Mouse (Mus musculus): ENCODE results near the gene Bbx.

Gene Bbx

DNA sequence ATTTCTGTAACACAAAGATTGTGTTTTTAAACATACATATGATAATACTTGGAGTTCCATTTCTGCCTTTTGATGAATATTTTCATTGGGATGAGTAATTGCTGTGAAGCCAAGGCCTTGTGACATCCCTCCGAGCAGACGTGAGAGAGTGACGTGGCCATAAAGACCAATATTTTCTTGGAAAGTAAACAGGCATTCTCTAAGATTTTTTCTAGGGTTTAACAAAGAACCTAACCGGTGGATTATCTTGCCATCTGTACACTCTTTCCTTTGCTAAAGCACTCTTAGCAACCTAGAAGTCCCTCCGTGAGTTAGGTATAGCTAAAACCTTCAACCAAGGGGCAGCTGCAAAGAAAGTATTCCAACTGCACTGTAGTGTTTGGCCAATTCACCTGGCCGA, 32.4 kb downstream of the Bbx start:
- no peak for DNase-seq (ENCODE audit: low read depth, low spot score)

DNA sequence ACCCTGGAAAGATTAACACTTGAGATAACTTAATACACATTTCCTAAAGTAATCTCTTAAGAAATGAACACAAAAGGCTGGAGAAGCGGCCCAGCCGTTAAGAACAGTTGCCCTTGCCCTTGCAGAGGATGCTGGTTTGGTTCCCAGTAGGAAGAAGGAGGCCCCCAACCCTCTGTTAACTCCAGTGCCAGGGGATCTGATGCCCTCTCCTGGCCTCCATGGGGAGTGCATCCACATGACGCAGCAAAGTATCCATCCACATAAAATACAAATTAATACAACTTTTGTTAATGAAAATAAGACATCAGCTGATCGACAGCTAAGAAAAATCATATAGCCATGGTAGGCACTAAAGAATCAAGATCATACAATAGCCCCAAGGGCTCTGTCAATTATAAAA, 33.6 kb downstream of the Bbx start:
- DNase-seq (ENCODE audit: low read depth, low spot score), result peak; percentile 9

DNA sequence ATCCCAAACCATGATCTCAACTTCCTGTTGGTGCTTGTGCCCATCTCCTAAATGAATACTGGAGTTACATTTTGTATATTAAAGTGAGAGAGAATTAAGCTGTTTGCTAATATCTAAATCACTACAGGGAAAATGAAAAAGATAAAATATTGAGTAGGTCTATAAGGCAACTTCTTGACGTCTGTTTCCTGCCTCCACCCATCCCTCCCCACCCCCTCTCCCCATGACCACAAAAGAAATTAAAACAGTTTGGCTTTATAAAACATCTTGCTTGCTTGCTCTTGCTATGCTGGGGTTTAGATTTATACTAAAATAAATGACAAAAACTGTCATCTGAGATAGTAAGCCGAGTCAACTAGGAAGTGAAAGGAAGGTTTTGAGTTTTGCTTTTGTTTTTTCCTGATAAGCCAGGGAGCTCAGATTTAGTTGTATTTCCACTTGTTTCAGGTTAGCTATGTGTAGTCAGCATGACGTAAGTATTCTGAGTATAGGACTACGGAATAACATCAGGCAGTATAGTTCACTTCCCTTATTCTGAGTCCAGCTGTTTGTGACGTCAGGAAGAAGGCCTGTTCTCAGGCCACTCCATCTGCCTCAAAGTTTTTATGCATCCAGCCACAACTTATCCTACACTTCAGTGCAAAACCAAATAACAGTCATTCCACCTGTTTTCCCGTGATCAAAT, 36.1 kb downstream of the Bbx start:
- DNase-seq (ENCODE audit: low read depth, low spot score), result peak; percentile 14

DNA sequence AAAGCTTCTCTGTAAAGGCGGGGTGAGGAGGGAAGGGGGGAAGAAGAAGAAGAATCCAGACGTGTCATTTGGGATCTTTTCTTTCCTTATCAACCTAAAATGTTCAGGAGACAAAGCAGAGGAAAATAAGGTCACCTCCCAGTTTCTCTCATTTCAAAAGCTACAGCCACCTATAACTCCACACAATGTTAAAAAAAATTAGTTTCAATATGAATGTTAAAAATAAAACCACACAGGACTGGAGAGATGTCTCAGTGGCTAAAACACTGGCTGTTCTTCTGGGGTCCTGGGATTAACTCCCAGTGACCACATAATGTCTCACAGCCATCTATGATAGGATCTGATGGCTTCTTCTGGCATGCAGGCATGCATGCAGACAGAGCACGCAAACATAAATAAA, 43.7 kb downstream of the Bbx start:
- no peak for DNase-seq (ENCODE audit: low read depth, low spot score)

DNA sequence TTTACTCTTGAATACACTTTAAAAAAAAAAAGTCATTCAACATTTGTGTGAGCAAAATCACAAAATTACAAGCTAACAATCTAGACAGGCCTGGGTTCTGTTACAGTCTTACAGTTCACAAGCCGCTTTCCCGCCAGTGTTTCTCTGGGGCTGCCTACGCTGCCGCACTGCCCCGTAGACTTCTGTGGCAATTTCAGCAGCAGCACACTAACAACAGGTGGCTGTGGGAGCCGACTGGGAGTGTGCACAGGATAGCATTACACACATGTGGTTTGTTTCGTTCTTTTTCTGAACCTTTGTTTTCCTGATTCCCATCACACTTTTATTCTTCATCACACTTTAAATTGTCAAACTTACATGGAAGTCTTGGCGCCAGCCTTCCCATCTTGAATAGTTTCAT, 48.6 kb downstream of the Bbx start:
- DNase-seq (ENCODE audit: low read depth, low spot score), result no peak

DNA sequence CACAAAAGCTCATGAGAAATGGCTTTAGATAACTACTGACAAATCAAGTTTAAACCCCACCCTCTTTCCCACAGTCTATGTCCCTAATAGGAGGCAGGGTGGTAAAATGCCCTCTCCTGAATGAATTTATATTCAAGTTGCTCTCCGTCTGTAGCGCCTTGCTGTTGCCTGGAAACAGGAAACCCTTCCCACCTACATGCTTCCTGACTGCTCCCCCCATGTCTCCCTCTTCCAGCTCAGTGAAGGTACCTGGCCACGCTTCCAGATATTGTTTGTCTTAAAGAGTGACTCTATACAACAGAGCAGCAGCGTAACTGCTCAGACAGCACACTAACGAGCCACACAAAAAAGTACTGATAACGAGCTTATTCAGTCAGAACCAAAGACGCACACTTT, 50.8 kb downstream of the Bbx start:
- no peak for DNase-seq (ENCODE audit: low read depth, low spot score)

DNA sequence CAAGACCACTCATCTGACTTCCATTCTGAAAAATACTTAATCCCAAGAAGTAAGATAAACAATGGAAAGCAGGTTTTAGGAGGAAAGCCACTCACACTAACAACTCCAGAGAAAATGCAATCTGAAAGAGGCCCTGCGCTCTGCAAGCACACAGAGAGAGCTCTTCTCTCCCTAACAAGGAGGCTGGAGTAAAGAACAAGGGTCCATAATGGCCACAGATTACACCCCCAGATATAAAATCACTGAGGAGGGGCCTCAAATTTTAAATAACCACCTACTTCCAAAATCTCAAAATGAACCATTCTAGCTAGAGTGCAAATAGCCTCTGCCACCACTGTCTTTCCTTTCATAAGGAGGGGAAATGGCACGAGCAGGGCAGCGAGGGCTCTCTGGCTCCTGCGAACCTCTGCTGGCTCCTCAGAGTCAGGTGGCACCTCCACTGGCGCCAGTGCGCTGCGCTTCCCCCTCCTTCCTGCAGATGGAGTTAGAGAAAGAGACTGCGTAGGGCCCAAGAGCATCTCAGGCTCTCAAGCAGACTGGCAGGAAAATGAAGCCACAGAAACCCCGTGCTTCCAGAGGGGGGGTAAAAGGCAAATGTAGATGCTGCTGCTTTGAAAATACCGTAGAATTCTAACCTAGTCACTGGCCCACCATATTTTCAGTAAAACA, 51.4 kb downstream of the Bbx start:
- peak; percentile 76 for DNase-seq (ENCODE audit: low read depth, low spot score)

DNA sequence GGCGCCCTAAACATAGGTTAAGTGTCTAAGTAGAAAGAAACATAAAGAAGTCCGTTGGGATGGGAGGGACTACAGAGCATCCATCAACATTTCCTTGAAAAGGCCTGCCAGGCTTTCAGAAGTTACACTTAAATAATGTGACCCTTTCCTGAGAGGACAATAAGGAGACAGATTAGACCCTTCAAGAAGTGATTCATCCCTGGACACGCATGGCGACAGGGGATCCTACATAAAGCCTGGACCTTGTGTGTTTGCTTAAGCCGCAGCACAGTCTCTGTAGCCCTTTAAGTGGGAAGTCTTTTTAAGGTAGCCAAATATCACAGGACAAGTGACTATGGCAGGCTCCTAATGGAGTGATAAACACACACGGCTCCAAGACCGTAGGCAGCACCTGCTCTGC, 52.0 kb downstream of the Bbx start:
- no peak for DNase-seq (ENCODE audit: low read depth, low spot score)

DNA sequence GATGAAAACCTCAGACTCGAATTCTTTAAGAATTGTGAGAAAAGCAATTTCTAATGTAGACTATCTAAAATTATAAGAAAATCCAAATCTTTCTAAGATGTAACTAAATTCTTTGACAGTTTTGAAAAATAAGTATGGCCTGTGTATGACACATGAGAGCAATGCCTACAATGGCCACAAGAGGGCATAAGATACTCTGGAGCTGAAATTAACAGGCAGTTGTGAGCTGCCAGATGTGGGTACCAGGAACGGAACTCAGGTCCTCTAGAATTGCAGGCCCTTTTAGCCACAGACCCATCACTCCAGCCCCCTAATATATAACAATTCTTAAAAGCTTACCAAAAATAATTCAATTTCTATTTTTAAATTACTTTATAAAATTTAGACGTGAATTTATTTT, 57.6 kb downstream of the Bbx start:
- DNase-seq (ENCODE audit: low read depth, low spot score), result peak; percentile 80

DNA sequence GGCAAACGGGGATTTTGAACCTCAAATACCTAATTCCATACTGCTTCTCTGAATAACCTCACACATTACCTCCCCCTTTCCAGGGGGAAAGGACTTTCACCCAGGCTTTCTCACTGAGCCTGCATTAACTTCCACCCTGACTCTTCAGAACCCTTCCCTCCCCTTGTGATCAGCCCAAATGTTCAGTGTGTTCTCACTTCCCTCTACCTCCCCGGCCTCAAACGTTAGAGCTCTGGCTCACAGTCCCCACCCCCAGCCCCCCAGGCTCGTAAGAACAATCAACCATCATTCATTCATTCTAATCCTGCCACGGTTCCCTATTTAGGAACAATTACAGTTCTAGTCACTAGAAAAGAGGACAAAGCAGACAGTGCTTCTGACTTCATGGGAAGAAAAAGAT, 58.5 kb downstream of the Bbx start:
- DNase-seq (ENCODE audit: low read depth, low spot score), result no peak

DNA sequence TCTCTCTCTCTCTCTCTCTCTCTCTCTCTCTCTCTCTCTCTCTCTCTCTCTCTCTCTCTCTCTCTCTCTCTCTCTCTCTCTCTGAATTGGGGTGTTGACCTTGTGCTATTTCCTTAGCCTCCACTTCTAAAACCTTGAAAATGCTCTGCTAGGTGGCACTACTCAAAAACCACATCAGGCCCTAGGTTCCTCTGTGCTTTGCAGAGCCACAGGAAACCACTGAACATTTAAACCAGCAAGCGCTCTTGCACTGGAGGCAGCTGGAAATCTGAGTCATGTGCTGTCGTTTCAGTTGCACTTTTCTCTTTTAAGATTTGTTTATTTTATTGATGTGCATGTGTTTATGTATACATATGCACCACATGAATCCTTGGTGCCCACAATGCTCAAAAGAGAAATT, 59.6 kb downstream of the Bbx start:
- DNase-seq (ENCODE audit: low read depth, low spot score), result peak; percentile 69

DNA sequence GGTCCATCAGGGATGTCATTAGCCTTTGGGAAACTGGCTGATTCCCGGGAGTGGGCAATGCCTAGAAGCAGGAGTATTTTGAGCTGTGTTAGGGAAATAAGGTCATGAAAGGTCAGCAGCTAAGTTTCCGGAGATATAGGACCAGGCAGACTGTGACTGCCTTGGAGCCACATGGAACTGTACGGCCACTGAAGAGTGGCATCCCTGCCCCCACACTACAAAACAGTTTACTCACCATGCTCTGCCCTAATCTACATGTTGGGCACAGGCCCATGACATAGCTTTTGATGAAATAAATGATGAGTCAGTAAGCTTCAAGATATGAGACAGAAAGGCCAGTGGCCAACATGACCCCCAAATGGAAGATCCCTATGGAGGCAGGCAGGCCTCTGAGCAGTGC, 60.7 kb downstream of the Bbx start:
- DNase-seq (ENCODE audit: low read depth, low spot score), result no peak

DNA sequence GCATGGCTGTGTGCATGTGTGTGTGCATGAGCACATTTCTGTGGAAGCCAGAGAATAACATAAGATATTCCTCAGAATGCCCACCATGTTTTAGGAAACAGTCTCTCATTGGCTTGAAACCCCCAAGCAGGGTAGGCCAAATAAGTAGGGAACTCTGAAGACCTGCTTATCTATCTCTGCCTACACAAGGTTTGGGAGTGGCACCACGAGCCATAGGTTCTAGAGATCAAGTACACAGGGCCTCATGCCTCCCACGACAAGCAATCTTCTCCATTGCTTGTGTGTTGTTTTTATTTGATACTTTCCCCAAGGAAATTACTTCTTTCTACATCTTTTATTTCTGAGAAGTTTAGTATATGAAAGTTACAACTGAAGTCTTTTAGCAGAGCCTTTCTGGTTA, 61.8 kb downstream of the Bbx start:
- DNase-seq (ENCODE audit: low read depth, low spot score), result no peak

DNA sequence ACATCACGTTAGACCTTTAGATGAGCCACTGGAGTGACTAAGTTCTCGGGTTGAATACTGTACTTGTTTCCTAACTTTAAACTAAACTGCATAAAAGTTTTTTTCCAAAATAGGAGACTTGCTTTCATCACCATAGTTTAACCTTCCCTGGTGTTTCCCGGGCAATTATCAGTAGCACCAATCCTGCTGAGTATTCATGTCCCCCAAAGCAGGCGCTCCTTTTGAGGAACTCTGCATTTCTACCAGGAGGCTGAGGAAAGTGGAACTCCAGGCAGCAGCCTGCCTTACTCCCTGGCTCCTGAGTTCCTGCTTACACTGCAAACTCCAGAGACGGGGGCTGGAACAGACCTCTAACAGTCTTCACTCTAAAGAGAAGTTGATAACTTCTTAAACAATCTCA, 65.6 kb downstream of the Bbx start:
- no peak for DNase-seq (ENCODE audit: low read depth, low spot score)

DNA sequence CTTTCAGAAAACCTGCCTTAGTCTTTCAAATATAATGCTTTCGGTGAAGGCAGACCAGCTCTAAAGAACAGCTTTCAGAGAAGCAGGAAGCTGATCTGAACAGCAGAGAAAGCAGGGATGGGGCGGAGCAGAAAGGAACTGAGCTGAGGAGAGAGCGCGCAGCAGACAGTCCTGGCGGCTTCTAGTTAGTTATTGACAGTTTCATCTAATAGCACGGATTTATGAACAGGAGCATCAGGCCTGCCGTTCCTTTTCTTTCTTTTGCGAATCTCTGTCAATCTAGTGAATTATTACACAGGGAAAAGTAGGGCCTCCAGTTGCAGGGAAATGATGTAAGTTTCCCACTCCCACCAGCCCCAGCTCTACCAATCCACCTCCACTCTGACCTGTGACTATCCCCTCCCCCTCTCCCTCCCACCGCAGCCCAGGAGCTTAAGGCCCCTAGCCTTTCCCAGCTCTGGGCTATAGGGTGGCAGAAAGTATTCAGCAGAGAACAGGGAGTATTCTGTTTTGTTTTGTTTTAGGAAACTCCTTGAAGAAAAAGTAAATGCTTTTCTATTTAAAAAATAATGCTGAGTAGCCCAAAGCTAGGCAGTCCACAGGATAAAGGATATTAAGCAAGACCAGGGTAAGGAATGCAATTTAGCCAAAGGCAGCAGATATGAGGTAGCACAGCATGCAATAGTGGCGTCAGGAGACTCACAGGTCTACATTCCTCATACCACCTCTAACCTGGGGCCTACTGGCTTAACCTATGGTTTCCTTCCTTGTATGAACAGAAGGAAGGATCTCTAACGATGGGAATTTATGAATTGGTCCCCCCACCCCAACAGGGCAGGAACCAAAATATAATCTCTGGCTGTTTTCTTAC, 67.8 kb downstream of the Bbx start:
- peak; percentile 60 for DNase-seq (ENCODE audit: low read depth, low spot score)

DNA sequence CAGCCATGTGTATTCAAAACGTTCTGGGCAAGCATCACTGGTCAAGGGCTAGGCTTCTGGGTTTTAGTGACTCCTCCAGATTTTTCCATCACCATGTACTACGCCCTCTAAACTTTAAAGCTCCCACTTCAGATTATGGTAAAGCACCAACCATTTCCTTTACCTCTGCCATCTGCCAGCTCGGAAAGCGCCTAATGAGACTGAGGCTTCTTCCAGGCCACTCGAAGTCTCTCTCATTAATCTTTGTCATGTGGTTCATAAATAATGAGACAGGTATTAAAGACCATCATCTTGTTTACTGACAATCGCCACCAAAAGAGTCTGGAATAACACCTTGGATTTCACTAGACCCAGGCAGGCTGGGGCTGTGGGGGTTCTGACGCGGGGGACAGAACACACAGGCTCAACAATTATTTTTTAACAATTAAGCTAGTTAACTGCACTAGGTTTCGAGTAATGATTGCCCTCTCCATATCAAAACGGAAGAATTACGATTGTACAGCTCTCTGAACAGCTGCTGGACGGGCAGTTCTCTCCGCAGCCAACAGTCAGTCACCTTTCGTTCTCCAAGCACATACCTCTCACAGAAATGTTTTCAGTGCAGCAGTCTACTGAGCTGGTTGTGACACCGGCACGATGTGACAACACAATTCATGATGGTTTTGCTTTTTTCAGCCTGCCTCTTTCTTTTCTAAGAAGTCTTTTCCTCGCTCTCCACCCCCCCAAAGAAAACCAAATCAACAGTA, 68.6 kb downstream of the Bbx start:
- no peak for DNase-seq (ENCODE audit: low read depth, low spot score)

DNA sequence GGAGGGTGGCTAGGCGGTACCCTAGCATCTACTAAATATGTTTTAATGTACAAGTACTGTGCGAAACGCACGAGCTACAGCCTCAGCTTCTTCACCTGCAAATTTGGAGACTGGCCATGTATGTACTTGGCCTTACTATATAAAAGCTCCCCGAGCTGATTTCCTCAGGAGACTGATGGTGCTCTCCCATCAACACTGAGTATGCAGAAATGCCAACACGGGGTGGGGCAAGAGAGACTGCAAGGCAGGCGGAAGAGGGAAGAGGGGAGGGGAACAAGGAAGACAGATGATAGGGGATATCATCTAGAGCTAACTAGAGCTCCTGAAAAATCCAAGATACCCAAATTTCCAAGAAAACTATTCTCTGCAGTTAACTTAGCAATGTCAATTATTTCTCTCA, 71.6 kb downstream of the Bbx start:
- DNase-seq (ENCODE audit: low read depth, low spot score), result no peak

DNA sequence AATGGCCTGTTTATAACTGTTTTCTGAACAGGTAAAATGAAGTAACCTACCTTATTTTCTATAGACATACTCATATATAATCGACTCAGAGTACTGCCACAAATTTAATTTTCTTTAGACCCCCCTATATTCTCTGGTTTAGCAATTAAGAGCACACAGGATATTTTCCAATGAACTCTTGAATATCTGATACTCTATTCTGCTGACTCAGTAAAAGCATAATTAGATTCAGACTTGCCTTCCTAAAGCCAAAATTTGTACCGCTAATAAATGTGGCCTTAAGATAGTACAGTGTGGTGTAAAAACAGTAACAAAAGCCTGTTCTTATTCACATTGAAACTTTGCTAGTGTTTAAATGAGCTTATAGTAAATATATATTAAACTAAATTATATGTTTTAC, 102.5 kb downstream of the Bbx start:
- no peak for DNase-seq (ENCODE audit: low read depth, low spot score)

DNA sequence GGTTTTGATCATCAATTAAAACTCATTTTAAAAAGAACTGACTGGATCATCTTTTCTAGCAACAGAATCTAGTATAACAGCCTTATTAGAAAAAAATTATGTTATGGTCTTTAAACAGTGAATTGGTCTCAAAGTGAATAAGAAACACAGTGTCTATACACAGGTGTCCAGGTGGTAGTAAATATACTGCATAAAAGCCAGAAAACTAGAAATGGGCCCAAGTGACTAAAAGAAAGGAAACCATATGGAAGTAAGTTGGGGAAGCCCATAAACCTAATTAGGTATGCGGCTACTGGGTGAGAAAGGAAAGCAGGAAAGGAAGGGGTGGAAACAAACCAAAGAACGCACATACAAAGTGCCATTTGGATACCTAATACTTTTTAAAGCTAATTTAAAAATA, 107.4 kb downstream of the Bbx start:
- no peak for DNase-seq (ENCODE audit: low read depth, low spot score)

DNA sequence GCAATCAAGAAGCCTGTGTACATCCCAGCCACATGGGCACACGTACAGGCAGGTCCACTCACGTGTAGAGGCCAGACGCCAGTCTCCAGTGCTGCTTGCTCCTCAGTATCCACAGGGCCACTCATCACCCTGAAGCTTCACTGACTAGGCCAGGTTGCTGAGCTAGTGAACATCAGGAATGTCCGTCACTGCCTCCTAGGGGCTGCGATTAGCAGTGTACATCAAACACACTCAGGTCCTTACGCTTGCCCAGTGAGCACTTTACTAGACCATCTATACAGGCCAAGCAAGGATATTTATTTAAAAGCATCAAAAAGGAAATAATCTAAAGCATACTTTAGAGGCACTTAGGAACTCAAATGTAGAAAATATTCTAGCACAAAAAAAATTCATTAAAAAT, 107.9 kb downstream of the Bbx start:
- DNase-seq (ENCODE audit: low read depth, low spot score), result no peak

DNA sequence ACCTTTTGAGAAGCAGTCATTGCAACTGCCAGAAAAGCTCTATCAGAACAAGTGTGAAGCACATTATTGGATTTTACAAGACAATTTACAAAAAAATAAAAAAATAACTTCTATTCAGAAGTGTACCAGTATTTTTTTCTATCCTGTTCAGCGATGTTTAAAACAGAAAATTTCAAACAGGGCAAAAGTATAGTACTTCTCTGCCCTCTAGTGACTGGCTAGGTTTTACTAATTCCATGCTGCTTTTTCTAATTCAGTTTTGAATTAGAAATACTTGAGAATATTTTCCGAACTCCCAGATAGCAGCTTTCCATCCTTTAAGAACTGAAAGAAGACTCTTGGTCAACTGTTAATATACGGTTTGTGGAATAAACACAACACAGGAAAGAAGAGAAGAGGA, 110.8 kb downstream of the Bbx start:
- DNase-seq (ENCODE audit: low read depth, low spot score), result no peak

DNA sequence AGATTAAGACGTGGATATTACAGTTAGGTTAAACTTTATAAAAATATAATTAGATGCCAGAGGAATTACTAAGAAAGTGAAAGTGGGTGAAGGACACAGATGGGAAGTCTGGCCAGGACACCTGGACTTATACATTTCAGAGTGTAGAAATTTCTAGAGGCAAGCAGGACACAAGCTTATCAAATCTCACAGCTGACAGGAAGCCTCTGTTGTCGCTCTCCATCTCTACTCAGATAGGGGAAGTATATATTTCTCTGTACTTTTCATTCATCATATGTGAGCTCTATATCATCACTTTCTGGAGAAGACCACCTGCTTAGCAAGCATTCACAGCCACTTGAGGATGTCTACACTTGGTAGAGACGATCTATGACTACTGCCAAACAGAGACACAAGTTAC, 113.9 kb downstream of the Bbx start:
- no peak for DNase-seq (ENCODE audit: low read depth, low spot score)

Measured in CD4-positive, CD25-positive, alpha-beta regulatory T cell, adult 2 months (primary cell).